Mouse (Mus musculus): Measurements from ENCODE around the gene Sptlc3. TPM values are rescaled to one million over a fixed set of nuclear protein-coding genes. Genes with fewer than 3 reads are reported as not detected.

Gene Sptlc3
- polyA plus RNA-seq (2014; fragmentation: Nextera tagmentation; extraction: Ambion mirVana): not detected in 2 replicates

DNA sequence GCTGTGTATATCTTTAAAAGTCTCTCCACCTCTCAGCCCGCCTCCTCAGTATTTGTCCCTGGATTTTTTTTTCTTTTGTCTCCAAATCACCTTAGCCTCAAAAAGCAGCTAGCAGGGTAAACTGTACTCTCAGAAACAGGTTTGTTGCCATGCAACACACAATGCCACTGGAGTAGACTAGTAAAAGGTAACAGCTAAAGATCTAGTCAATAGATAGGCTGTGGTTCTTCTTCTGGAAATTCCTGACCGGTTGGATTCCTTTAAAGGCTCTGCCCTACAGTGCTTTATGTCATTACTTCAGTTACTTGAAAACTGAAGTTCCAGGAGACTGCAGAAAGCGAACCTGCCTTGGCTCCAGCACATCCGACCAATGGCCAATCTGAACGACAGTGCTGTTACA is at the start of gene Sptlc3:
TSS of gene Sptlc3 (plus strand) at position 78 of the 400 bp plus-strand sequence.
- no peaks in the 10 kb centered on the region for H3K9me3 ChIP-seq (ENCODE audit: control insufficient read depth, low read length)
- no peak within 1 kb of the TSS for H3K4me3 ChIP-seq (ENCODE audit: low read depth, low read length)
- H3K36me3 ChIP-seq (ENCODE audit: control insufficient read depth, insufficient read depth, low read length): no peaks in the 10 kb centered on the region
- H3K9ac ChIP-seq (ENCODE audit: low read depth, low read length): no peak within 1 kb of the TSS
- no peak for DNase-seq (ENCODE audit: low spot score)
- H3K4me1 ChIP-seq (replicated peaks; ENCODE audit: control insufficient read depth, insufficient read depth, low read length): no peaks in the 10 kb centered on the region
- WGBS: 63% methylated on average over 5 of the region's 5 CpGs
- no peak for ATAC-seq (replicated peaks; ENCODE audit: low FRiP score)
- no peaks in the 10 kb centered on the region for H3K27me3 ChIP-seq (replicated peaks; ENCODE audit: control insufficient read depth, insufficient read depth, low read length)
- H3K27ac ChIP-seq (ENCODE audit: low read depth, low read length): no peak within 1 kb of the TSS
- no peak within 1 kb of the TSS for H3K4me2 ChIP-seq

- ATAC-seq (replicated peaks; ENCODE audit: low FRiP score): no peak
Measured at GRCm38 (mm10) chr2:139467726-139468125, 26.0 kb upstream of the Sptlc3 start.

DNA sequence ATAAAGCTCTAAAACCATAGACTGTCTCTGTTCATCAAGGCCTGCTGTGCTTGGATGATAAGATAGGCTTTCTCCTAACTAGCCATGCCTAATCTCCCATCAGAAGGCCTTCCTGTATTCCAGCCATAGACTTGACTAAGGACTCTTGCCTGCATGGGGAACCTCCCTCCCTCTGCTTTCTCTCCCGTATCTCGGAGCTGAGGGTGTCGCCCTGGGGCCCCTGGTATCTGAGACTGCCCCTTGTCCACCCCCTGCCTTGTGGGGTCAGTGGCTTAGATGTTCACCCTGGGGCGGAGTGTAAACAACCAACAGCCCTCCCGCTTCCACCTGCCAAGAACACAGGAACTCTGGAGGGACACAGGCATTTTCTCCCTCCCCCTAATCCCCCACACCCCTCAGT is 5.0 kb upstream of the Sptlc3 start:
- no peak overlapping the region for H3K4me3 ChIP-seq (ENCODE audit: low read depth, low read length)
- no peaks in the 10 kb centered on the region for H3K4me1 ChIP-seq (replicated peaks; ENCODE audit: control insufficient read depth, insufficient read depth, low read length)
- H3K36me3 ChIP-seq (ENCODE audit: control insufficient read depth, insufficient read depth, low read length): no peaks in the 10 kb centered on the region
- H3K4me2 ChIP-seq: no peak overlapping the region
- 42% methylated on average over 5 of the region's 5 CpGs for WGBS
- DNase-seq (ENCODE audit: low spot score) (no peak), ATAC-seq (replicated peaks; ENCODE audit: low FRiP score) (peak; percentile 89)
- no peak overlapping the region for H3K9ac ChIP-seq (ENCODE audit: low read depth, low read length)
- no peak overlapping the region for H3K27ac ChIP-seq (ENCODE audit: low read depth, low read length)
- H3K9me3 ChIP-seq (ENCODE audit: control insufficient read depth, low read length): no peaks in the 10 kb centered on the region
- H3K27me3 ChIP-seq (replicated peaks; ENCODE audit: control insufficient read depth, insufficient read depth, low read length): no peaks in the 10 kb centered on the region

More at GRCm38 (mm10) chr2:139467726-139468125, 26.0 kb upstream of the Sptlc3 start:
- WGBS: 81% methylated on average over 4 of the region's 4 CpGs
- Histone ChIP-seq H3K4me3 (ENCODE audit: low read depth, low read length) (no peak overlapping the region), H3K9me3 (ENCODE audit: control insufficient read depth, low read length) (no peaks in the 10 kb centered on the region), H3K27me3 (replicated peaks; ENCODE audit: control insufficient read depth, insufficient read depth, low read length) (no peaks in the 10 kb centered on the region), H3K36me3 (ENCODE audit: control insufficient read depth, insufficient read depth, low read length) (no peaks in the 10 kb centered on the region), H3K4me2 (no peak overlapping the region), H3K27ac (ENCODE audit: low read depth, low read length) (no peak overlapping the region), H3K9ac (ENCODE audit: low read depth, low read length) (no peak overlapping the region), H3K4me1 (replicated peaks; ENCODE audit: control insufficient read depth, insufficient read depth, low read length) (no peaks in the 10 kb centered on the region)
- no peak for DNase-seq (ENCODE audit: low spot score)

- no peaks in the 10 kb centered on the region for H3K36me3 ChIP-seq (ENCODE audit: control insufficient read depth, insufficient read depth, low read length)
- no peak overlapping the region for H3K4me3 ChIP-seq (ENCODE audit: low read depth, low read length)
- DNase-seq (ENCODE audit: low spot score) (no peak), ATAC-seq (replicated peaks; ENCODE audit: low FRiP score) (no peak)
- no peaks in the 10 kb centered on the region for H3K9me3 ChIP-seq (ENCODE audit: control insufficient read depth, low read length)
- no peak overlapping the region for H3K4me2 ChIP-seq
- WGBS: 32% methylated on average over 5 of the region's 5 CpGs
- H3K4me1 ChIP-seq (replicated peaks; ENCODE audit: control insufficient read depth, insufficient read depth, low read length): no peaks in the 10 kb centered on the region
- H3K27ac ChIP-seq (ENCODE audit: low read depth, low read length): no peak overlapping the region
- no peak overlapping the region for H3K9ac ChIP-seq (ENCODE audit: low read depth, low read length)
- H3K27me3 ChIP-seq (replicated peaks; ENCODE audit: control insufficient read depth, insufficient read depth, low read length): no peaks in the 10 kb centered on the region
Measured at GRCm38 (mm10) chr2:139494629-139495028, 916 bp downstream of the Sptlc3 start.

DNA sequence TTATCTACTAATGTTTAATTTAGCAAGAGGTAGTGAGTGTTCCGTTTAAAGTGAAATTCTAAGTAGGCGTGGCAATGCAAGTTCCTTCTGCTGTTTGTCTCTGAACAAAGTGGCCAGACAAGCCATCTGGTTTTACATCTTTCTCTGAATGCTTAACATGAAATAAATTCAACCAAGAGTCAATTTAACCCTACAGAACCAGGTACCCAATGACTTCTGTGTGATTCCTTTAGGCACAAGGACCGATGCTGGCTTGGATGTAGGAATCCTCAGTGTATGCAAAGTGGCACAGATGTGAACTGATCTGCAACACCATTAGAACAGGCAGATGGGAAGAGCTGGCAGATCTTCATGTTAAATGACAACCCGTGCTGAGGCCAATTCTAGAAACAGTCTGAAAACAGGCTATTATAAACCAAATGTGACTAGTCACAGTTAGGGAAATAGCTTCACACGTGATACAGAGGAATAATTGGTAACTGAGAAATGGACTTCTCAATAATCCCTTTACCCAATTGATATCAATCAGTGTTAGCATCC is 68.3 kb downstream of the Sptlc3 start:
- Histone ChIP-seq H3K27me3 (replicated peaks; ENCODE audit: control insufficient read depth, insufficient read depth, low read length) (no peaks in the 10 kb centered on the region), H3K9ac (ENCODE audit: low read depth, low read length) (no peak overlapping the region), H3K27ac (ENCODE audit: low read depth, low read length) (no peak overlapping the region), H3K4me2 (no peak overlapping the region), H3K4me1 (replicated peaks; ENCODE audit: control insufficient read depth, insufficient read depth, low read length) (no peaks in the 10 kb centered on the region), H3K9me3 (ENCODE audit: control insufficient read depth, low read length) (no peaks in the 10 kb centered on the region), H3K4me3 (ENCODE audit: low read depth, low read length) (no peak overlapping the region), H3K36me3 (ENCODE audit: control insufficient read depth, insufficient read depth, low read length) (no peaks in the 10 kb centered on the region)
- DNase-seq (ENCODE audit: low spot score) (no peak), ATAC-seq (replicated peaks; ENCODE audit: low FRiP score) (no peak)
- 79% methylated on average over 5 of the region's 5 CpGs for WGBS

DNA sequence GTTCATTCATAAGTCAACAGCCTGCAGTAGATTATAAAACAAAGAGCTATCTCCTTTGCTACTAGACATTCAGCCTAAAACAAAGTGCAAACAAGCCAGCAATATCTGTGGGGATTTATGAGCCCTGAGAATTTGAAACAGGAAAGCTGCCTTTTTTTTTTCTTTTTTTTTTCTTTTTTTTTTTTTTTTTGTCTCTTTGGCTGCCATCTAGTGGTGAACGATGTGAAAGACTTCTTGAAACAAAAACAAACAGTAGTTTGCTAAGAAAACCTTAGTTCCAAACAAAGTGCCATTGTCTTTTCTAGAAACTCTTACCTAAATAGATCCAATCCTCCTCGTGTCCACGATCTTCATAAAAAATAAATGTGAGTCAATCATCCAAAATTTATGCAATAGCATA is 85.6 kb downstream of the Sptlc3 start:
- no peak for DNase-seq (ENCODE audit: low spot score)

DNA sequence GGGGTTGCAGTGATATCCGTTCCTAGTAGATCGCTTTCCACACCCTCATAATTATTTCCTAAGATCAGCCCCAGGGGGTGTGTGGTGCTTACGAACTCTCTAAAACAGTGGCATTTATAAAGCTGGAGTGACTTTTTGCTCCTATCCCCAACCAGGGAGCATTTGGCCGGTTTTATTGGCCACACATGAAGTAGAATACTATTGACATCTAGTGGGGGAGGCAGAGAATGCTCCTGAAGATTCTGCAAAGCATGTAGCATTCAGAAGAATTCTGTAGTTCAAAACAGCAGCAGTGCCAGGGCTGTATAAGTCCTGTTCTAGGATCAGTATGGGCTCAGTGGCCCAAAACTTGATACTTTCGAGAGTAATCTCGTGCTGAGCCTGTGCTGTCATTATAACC is 89.1 kb downstream of the Sptlc3 start:
- no peak overlapping the region for H3K27ac ChIP-seq (ENCODE audit: low read depth, low read length)
- H3K4me2 ChIP-seq: no peak overlapping the region
- H3K27me3 ChIP-seq (replicated peaks; ENCODE audit: control insufficient read depth, insufficient read depth, low read length): no peaks in the 10 kb centered on the region
- ATAC-seq (replicated peaks; ENCODE audit: low FRiP score) (no peak), DNase-seq (ENCODE audit: low spot score) (no peak)
- no peak overlapping the region for H3K9ac ChIP-seq (ENCODE audit: low read depth, low read length)
- H3K4me3 ChIP-seq (ENCODE audit: low read depth, low read length): no peak overlapping the region
- H3K36me3 ChIP-seq (ENCODE audit: control insufficient read depth, insufficient read depth, low read length): no peaks in the 10 kb centered on the region
- no peaks in the 10 kb centered on the region for H3K4me1 ChIP-seq (replicated peaks; ENCODE audit: control insufficient read depth, insufficient read depth, low read length)
- WGBS: 56% methylated on average over 6 of the region's 6 CpGs
- H3K9me3 ChIP-seq (ENCODE audit: control insufficient read depth, low read length): no peaks in the 10 kb centered on the region

More for the DNA sequence above, 85.6 kb downstream of the Sptlc3 start:
- Histone ChIP-seq H3K27ac (ENCODE audit: low read depth, low read length) (no peak overlapping the region), H3K9ac (ENCODE audit: low read depth, low read length) (no peak overlapping the region), H3K27me3 (replicated peaks; ENCODE audit: control insufficient read depth, insufficient read depth, low read length) (no peaks in the 10 kb centered on the region), H3K36me3 (ENCODE audit: control insufficient read depth, insufficient read depth, low read length) (no peaks in the 10 kb centered on the region), H3K4me2 (no peak overlapping the region), H3K4me3 (ENCODE audit: low read depth, low read length) (no peak overlapping the region), H3K4me1 (replicated peaks; ENCODE audit: control insufficient read depth, insufficient read depth, low read length) (no peaks in the 10 kb centered on the region), H3K9me3 (ENCODE audit: control insufficient read depth, low read length) (no peaks in the 10 kb centered on the region)
- WGBS: 12% methylated on average over 3 of the region's 3 CpGs
- no peak for ATAC-seq (replicated peaks; ENCODE audit: low FRiP score)

DNA sequence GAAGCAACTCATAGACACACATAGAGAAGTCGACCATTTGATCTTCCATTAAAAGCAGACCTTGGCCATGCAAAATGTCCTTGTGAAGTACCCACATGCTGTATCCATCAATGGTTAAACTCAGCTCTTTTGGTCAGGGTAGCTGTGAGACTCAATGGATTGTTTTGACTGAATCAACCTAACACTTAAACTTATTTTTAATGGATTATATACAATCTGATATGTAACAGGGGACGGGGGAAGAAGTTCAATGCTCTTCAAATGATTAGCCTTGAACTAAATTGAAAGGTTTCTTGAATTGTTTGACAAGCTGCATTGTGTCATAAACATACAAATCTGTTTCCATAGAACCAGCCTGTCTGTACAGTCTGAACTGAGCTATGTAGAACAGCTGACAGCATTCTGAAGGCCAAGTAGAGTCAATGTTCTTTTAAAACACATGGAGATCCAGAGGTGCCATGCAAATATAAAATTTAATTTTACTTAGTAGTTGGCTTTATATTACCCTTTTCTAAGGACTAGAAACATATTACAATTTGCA is 94.0 kb downstream of the Sptlc3 start:
- Histone ChIP-seq H3K9ac (ENCODE audit: low read depth, low read length) (no peak overlapping the region), H3K4me3 (ENCODE audit: low read depth, low read length) (no peak overlapping the region), H3K27me3 (replicated peaks; ENCODE audit: control insufficient read depth, insufficient read depth, low read length) (no peaks in the 10 kb centered on the region), H3K27ac (ENCODE audit: low read depth, low read length) (no peak overlapping the region), H3K4me1 (replicated peaks; ENCODE audit: control insufficient read depth, insufficient read depth, low read length) (no peaks in the 10 kb centered on the region), H3K4me2 (no peak overlapping the region), H3K36me3 (ENCODE audit: control insufficient read depth, insufficient read depth, low read length) (no peaks in the 10 kb centered on the region), H3K9me3 (ENCODE audit: control insufficient read depth, low read length) (no peaks in the 10 kb centered on the region)
- WGBS: 71% methylated on average over 2 of the region's 2 CpGs
- DNase-seq (ENCODE audit: low spot score) (no peak), ATAC-seq (replicated peaks; ENCODE audit: low FRiP score) (no peak)

DNA sequence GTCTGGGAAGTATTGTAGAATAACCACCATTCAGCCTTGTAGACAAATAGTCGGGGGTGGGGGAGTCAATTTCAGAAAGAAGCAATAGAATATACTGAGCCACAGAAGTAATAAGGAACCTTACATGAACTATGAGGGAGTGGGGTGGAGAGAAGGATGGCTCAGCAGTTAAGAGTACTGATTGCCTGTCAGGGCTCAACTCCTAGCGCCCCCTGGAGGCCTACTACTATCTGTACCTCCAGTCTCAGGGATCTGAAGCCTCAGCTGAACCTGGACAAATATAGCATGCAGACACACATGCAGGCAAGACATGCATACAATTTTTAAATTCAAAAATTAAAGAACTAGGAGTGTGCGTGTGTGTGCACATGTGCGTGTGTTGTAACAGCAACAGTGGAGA is 96.2 kb downstream of the Sptlc3 start:
- WGBS: 38% methylated on average over 4 of the region's 4 CpGs
- Histone ChIP-seq H3K4me1 (replicated peaks; ENCODE audit: control insufficient read depth, insufficient read depth, low read length) (no peaks in the 10 kb centered on the region), H3K9me3 (ENCODE audit: control insufficient read depth, low read length) (no peaks in the 10 kb centered on the region), H3K9ac (ENCODE audit: low read depth, low read length) (no peak overlapping the region), H3K36me3 (ENCODE audit: control insufficient read depth, insufficient read depth, low read length) (no peaks in the 10 kb centered on the region), H3K27me3 (replicated peaks; ENCODE audit: control insufficient read depth, insufficient read depth, low read length) (no peaks in the 10 kb centered on the region), H3K4me2 (no peak overlapping the region), H3K4me3 (ENCODE audit: low read depth, low read length) (no peak overlapping the region), H3K27ac (ENCODE audit: low read depth, low read length) (no peak overlapping the region)
- DNase-seq (ENCODE audit: low spot score) (no peak), ATAC-seq (replicated peaks; ENCODE audit: low FRiP score) (no peak; the same call in 1 of the 2 replicates)
